ENCODE assay signal across 8 mouse cellular contexts in genomic region chr10:39557851-39558250, GRCm38 (mm10). TPM values are rescaled to one million over a fixed set of nuclear protein-coding genes. Genes with fewer than 3 reads are reported as not detected.
DNase-seq lines count a peak whose midpoint lies in the region; ATAC-seq and TF ChIP-seq lines count a peak whose summit lies in the region.
"Had no signal": no experiment of that assay in that cellular context is flagged by ENCODE, and none has a peak within 500 bp of the region (broad histone marks: within the 10 kb centered on the region; RNA-seq: fewer than 3 reads in every experiment).

No protein-coding gene starts in this region.

- ATAC-seq in intestine, embryonic 15.5 days: peak; percentile 63
- ATAC-seq in lung, postnatal 0 days: peak; percentile 85

- H3K36me3 ChIP-seq in intestine, embryonic 15.5 days: no peaks in the 10 kb centered on the region
- peaks cover 3% of the 10 kb centered on the region; the same call in 1 of the 2 replicates for H3K36me3 ChIP-seq in lung, postnatal 0 days (ENCODE audit: insufficient read depth, low read length)
- H3K36me3 ChIP-seq: liver, embryonic 15.5 days had no signal

- H3K4me1 ChIP-seq in intestine, embryonic 15.5 days (replicated peaks): peaks cover 41% of the 10 kb centered on the region
- peaks cover 7% of the 10 kb centered on the region for H3K4me1 ChIP-seq in lung, postnatal 0 days (ENCODE audit: insufficient read depth, low read depth, low read length)

- peak overlapping the region; percentile 14; the same call in 1 of the 2 replicates for H3K4me2 ChIP-seq in intestine, embryonic 15.5 days (replicated peaks)
- H3K4me2 ChIP-seq in lung, postnatal 0 days (replicated peaks; ENCODE audit: low read depth, low read length): no peak overlapping the region
- H3K4me2 ChIP-seq: liver, embryonic 15.5 days had no signal

- H3K27me3 ChIP-seq in intestine, embryonic 15.5 days (replicated peaks): no peaks in the 10 kb centered on the region
- H3K27me3 ChIP-seq in lung, postnatal 0 days (replicated peaks; ENCODE audit: insufficient read depth, low read length): no peaks in the 10 kb centered on the region
- H3K27me3 ChIP-seq: liver, embryonic 15.5 days had no signal

- WGBS in intestine, embryonic 15.5 days: 45% methylated on average over 7 of the region's 7 CpGs
- 46% methylated on average over 6 of the region's 7 CpGs for WGBS in lung, postnatal 0 days

- peak overlapping the region; percentile 70 for H3K27ac ChIP-seq in intestine, embryonic 15.5 days
- H3K27ac ChIP-seq in lung, postnatal 0 days (ENCODE audit: low read length): peak overlapping the region; percentile 78
- H3K27ac ChIP-seq: liver, embryonic 15.5 days had no signal

- no peak overlapping the region; the same call in 1 of the 2 replicates for H3K9ac ChIP-seq in intestine, embryonic 15.5 days
- peak overlapping the region; percentile 17; the same call in 1 of the 2 replicates for H3K9ac ChIP-seq in lung, postnatal 0 days (replicated peaks; ENCODE audit: low read depth)
- H3K9ac ChIP-seq: liver, embryonic 15.5 days had no signal

- DNase-seq in brain, embryonic 14.5 days (ENCODE audit: low read depth): peak; percentile 42
- DNase-seq in gonadal fat pad, adult 2 months (ENCODE audit: low read depth): peak; percentile 54
- DNase-seq in lung, postnatal 0 days (ENCODE audit: low spot score): peak; percentile 81
- peak; percentile 88 for DNase-seq in testis, postnatal 14 days (ENCODE audit: low spot score)
- no peak for DNase-seq in right cerebral cortex, postnatal 36 days (ENCODE audit: low spot score in 2 of 2)
- no peak for DNase-seq in left cerebral cortex, adult 18-20 months (ENCODE audit: low spot score in 2 of 2)

- no peak for TF ChIP-seq CTCF in brain, embryonic 14.5 days (IDR thresholded peaks at IDR 0.05; ENCODE audit: borderline replicate concordance, extremely low read depth, insufficient read depth, insufficient read length)
- no peak for TF ChIP-seq CTCF in lung, postnatal 0 days (IDR thresholded peaks at IDR 0.05)

- no peaks in the 10 kb centered on the region for H3K9me3 ChIP-seq in intestine, embryonic 15.5 days
- no peaks in the 10 kb centered on the region for H3K9me3 ChIP-seq in lung, postnatal 0 days (ENCODE audit: low read length)
- H3K9me3 ChIP-seq: liver, embryonic 15.5 days had no signal

- TF ChIP-seq POLR2A in brain, embryonic 14.5 days (IDR thresholded peaks at IDR 0.05; ENCODE audit: borderline replicate concordance, extremely low read depth, insufficient read depth, insufficient read length, poor library complexity, severe bottlenecking): no peak

- no peak overlapping the region for H3K4me3 ChIP-seq in intestine, embryonic 15.5 days (replicated peaks)
- H3K4me3 ChIP-seq in lung, postnatal 0 days (ENCODE audit: low read depth, low read length): no peak overlapping the region
- H3K4me3 ChIP-seq: liver, embryonic 15.5 days had no signal

- TF ChIP-seq EP300 in lung, postnatal 0 days (IDR thresholded peaks at IDR 0.05): peak; percentile 93

RNA-seq across cellular contexts. Expression of gene Traf3ip2, which starts 54.9 kb away (rescaled TPM):
- polyA plus RNA-seq in brain, embryonic 14.5 days (2012; rRNA removed): 2.8 TPM in 2 replicates
- 31.9 and 33.2 TPM in 2 replicates for polyA plus RNA-seq in gonadal fat pad, adult 2 months (2012; rRNA removed)
- polyA plus RNA-seq in intestine, embryonic 15.5 days (2015; fragmentation: Nextera tagmentation; extraction: Ambion mirVana): 25.8 and 29.4 TPM in 2 replicates
- polyA plus RNA-seq in lung, postnatal 0 days (2015; fragmentation: Nextera tagmentation; extraction: Ambion mirVana): 30.6 and 31.7 TPM in 2 replicates
- 1 to 10 TPM in 1 of 2 experiments, under 1 TPM in 1; 0.91 to 1.3 TPM for total RNA-seq in left cerebral cortex, adult 18-20 months (2021)

Comparison
In these comparisons a context has a peak if more than half of its experiments do, and no peak if none do; other contexts are left out.
1. DNase-seq: peak in brain, embryonic 14.5 days (single experiment), gonadal fat pad, adult 2 months (single experiment), lung, postnatal 0 days (single experiment) and testis, postnatal 14 days (single experiment); none in right cerebral cortex, postnatal 36 days (0 of 2) and left cerebral cortex, adult 18-20 months (0 of 2).